Mouse (Mus musculus): ENCODE data around the gene Kif9. TPM values are rescaled to one million over a fixed set of nuclear protein-coding genes. Genes with fewer than 3 reads are reported as not detected.

Kif9 gene
- polyA plus RNA-seq, 1 experiment from 2014 or later = 1.1 TPM

DNA sequence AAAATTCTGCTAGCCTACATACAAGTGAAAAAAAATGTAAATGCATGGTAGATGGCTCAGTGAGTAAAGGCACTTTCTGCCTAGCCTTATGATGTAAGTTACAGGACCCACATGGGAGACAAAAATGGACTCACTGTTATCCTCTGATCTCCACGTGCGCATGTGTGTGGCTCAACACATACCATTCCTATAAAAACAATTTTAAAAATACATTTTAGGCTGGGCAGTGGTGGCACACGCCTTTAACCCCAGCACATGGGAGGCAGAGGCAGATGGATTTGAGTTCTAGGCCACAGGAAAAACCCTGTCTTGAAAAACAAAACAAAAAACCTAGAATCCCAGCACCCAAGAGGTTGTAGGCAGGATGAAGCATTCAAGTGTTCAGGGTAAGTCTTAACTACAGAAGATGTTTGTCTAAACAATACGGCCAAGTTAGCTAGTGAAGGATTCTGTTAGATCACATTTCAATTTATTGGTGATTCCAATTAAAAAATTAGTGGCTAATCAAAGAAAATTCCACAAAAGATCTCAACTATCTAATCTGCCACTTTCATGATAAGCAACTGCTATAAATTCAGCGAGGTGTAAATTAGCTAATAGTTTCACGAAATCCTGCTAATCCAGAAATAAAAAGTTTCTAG lies 54.5 kb downstream of the Kif9 start:
- Histone ChIP-seq H3K4me1 (peaks cover 22% of the 10 kb centered on the region), H3K27me3 (replicated peaks) (no peaks in the 10 kb centered on the region), H3K9me3 (no peaks in the 10 kb centered on the region), H3K9ac (no peak overlapping the region), H3K36me3 (no peaks in the 10 kb centered on the region), H3K4me3 (replicated peaks) (peak overlapping the region; percentile 98), H3K27ac (peak overlapping the region; percentile 40; the same call in 1 of the 2 replicates), H3K4me2 (peak overlapping the region; percentile 57)
- WGBS = 20% methylated on average over 6 of the region's 6 CpGs
- ATAC-seq (ENCODE audit: insufficient read depth, low FRiP score, low read depth) = no peak

GRCm38 (mm10) chr9:110531914-110532489 lies 55.2 kb downstream of the Kif9 start:
- Histone ChIP-seq H3K9me3 (no peaks in the 10 kb centered on the region), H3K4me1 (peaks cover 22% of the 10 kb centered on the region), H3K4me3 (replicated peaks) (peak overlapping the region; percentile 98), H3K27ac (peak overlapping the region; percentile 99), H3K36me3 (no peaks in the 10 kb centered on the region), H3K4me2 (peak overlapping the region; percentile 57), H3K9ac (peak overlapping the region; percentile 45), H3K27me3 (replicated peaks) (no peaks in the 10 kb centered on the region)
- under 1% methylated on average over 48 of the region's 53 CpGs for WGBS
- peak; percentile 99 for ATAC-seq (ENCODE audit: insufficient read depth, low FRiP score, low read depth)

- peak within 1 kb of the TSS; percentile 99 for H3K27ac ChIP-seq
- H3K4me2 ChIP-seq = peak within 1 kb of the TSS; percentile 57
- ATAC-seq (ENCODE audit: insufficient read depth, low FRiP score, low read depth) = peak; percentile 47
- H3K9ac ChIP-seq = peak within 1 kb of the TSS; percentile 96
- H3K4me1 ChIP-seq = peaks cover 22% of the 10 kb centered on the region
- WGBS = under 1% methylated on average over 96 of the region's 109 CpGs
- H3K9me3 ChIP-seq = no peaks in the 10 kb centered on the region
- H3K36me3 ChIP-seq = no peaks in the 10 kb centered on the region
- H3K4me3 ChIP-seq (replicated peaks) = peak within 1 kb of the TSS; percentile 98
- H3K27me3 ChIP-seq (replicated peaks) = no peaks in the 10 kb centered on the region
These were observed 56.0 kb downstream of the Kif9 start, which contains the start of gene Setd2 for GRCm38 (mm10) chr9:110532538-110533291. Gene Setd2 (plus strand): TSS chr9:110532597.

DNA sequence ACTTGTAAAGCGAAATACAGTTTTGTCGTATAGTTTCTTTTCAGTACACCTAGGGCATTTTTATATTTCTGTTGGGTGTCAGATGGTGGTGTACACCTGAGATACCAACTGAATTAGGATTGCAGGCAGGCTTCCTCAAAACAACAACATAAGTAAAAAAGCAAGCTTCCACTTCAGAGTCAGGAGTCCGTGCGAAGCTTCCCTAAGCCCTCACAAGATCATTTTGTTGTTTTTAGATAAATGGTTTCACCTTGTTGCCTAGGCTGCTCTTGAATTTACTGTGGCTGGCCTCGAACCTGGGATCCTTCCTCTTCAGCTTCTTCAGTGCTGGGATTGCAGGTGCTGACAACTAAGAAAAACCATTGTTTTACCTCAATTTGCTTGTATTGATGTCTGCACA lies 56.9 kb downstream of the Kif9 start:
- H3K4me2 ChIP-seq = peak overlapping the region; percentile 52
- WGBS = 22% methylated on average over 5 of the region's 5 CpGs
- no peak for ATAC-seq (ENCODE audit: insufficient read depth, low FRiP score, low read depth)
- H3K4me1 ChIP-seq = peaks cover 22% of the 10 kb centered on the region
- no peak overlapping the region for H3K27ac ChIP-seq
- H3K27me3 ChIP-seq (replicated peaks) = no peaks in the 10 kb centered on the region
- H3K9ac ChIP-seq = peak overlapping the region; percentile 96
- H3K4me3 ChIP-seq (replicated peaks) = peak overlapping the region; percentile 98
- H3K9me3 ChIP-seq = no peaks in the 10 kb centered on the region
- H3K36me3 ChIP-seq = no peaks in the 10 kb centered on the region

GRCm38 (mm10) chr9:110535114-110535513 lies 58.4 kb downstream of the Kif9 start:
- Histone ChIP-seq H3K36me3 (no peaks in the 10 kb centered on the region), H3K27me3 (replicated peaks) (no peaks in the 10 kb centered on the region), H3K27ac (no peak overlapping the region), H3K9ac (no peak overlapping the region), H3K9me3 (no peaks in the 10 kb centered on the region), H3K4me2 (peak overlapping the region; percentile 21; the same call in 1 of the 2 replicates), H3K4me3 (replicated peaks) (no peak overlapping the region), H3K4me1 (peaks cover 22% of the 10 kb centered on the region)
- ATAC-seq (ENCODE audit: insufficient read depth, low FRiP score, low read depth) = no peak
- 76% methylated on average over 2 of the region's 2 CpGs for whole genome bisulfite sequencing

DNA sequence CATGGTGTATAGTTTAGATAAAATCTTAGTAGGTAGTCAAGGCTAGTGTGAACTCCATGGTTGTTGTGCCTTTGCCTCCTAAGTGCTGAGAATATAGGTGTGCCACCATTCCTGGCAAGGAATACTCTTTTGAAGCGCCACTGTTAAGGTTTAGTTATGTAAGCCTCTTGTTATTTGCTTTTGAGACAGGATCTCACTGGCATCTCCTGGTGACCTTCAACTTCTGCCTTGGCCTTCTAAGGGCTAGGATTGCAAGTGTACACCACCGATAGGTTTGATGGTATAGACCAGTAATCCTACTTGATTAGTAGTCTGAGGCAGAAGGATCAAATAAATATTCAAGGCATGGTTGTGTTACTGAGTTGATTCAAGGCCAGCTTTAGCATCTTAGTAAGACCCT lies 59.9 kb downstream of the Kif9 start:
- Histone ChIP-seq H3K4me3 (replicated peaks) (no peak overlapping the region), H3K9me3 (no peaks in the 10 kb centered on the region), H3K36me3 (no peaks in the 10 kb centered on the region), H3K9ac (no peak overlapping the region), H3K4me2 (no peak overlapping the region), H3K27me3 (replicated peaks) (no peaks in the 10 kb centered on the region), H3K4me1 (peaks cover 22% of the 10 kb centered on the region), H3K27ac (no peak overlapping the region)
- 89% methylated on average over 2 of the region's 2 CpGs for WGBS
- no peak for ATAC-seq (ENCODE audit: insufficient read depth, low FRiP score, low read depth)

GRCm38 (mm10) chr9:110538511-110538910 lies 61.8 kb downstream of the Kif9 start:
- Histone ChIP-seq H3K9ac (no peak overlapping the region), H3K27me3 (replicated peaks) (no peaks in the 10 kb centered on the region), H3K27ac (no peak overlapping the region), H3K4me2 (no peak overlapping the region), H3K9me3 (no peaks in the 10 kb centered on the region), H3K36me3 (no peaks in the 10 kb centered on the region), H3K4me1 (peaks cover 22% of the 10 kb centered on the region), H3K4me3 (replicated peaks) (no peak overlapping the region)
- no peak for ATAC-seq (ENCODE audit: insufficient read depth, low FRiP score, low read depth)

DNA sequence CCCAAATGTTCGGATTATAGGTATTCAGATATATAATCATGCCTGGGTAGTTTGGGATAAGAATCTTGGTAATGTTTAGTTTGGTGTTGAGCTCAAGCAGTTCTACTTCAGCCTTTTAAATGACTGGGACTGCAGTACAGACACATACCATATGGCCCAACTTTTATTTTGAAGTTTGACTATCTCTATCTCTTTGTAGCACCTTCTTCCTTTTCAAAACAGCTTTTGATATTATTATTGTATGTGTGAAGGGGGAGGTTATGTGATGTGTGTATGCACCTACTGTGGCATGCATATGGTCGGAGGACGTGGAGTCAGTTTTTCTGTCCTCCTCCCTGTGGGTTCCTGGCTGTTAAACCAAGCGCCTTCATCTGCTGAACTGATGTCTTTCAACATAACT lies 65.2 kb downstream of the Kif9 start:
- WGBS = 80% methylated on average over 4 of the region's 4 CpGs
- H3K4me3 ChIP-seq (replicated peaks) = no peak overlapping the region

DNA sequence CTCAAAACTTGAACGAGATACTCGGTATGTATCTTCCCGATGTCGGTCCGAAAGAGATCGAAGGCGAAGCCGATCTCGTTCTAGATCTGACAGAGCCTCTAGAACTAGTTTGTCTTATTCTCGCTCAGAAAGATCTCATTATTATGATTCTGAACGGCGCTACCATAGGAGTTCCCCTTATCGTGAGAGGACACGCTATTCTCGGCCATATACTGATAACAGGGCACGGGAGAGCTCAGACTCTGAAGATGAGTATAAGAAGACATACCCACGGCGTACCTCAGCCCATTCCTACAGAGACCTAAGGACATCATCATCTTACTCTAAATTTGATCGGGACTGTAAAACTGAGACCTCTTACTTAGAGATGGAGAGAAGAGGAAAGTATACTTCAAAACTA lies 71.5 kb downstream of the Kif9 start:
- no peak for ATAC-seq (ENCODE audit: insufficient read depth, low FRiP score, low read depth)
- peaks cover 54% of the 10 kb centered on the region for H3K36me3 ChIP-seq
- no peak overlapping the region for H3K4me2 ChIP-seq

More for the DNA sequence above, 65.2 kb downstream of the Kif9 start:
- Histone ChIP-seq H3K27me3 (replicated peaks) (no peaks in the 10 kb centered on the region), H3K9ac (no peak overlapping the region), H3K4me1 (no peaks in the 10 kb centered on the region), H3K27ac (no peak overlapping the region), H3K9me3 (no peaks in the 10 kb centered on the region), H3K36me3 (no peaks in the 10 kb centered on the region), H3K4me2 (no peak overlapping the region)
- ATAC-seq (ENCODE audit: insufficient read depth, low FRiP score, low read depth) = no peak

DNA sequence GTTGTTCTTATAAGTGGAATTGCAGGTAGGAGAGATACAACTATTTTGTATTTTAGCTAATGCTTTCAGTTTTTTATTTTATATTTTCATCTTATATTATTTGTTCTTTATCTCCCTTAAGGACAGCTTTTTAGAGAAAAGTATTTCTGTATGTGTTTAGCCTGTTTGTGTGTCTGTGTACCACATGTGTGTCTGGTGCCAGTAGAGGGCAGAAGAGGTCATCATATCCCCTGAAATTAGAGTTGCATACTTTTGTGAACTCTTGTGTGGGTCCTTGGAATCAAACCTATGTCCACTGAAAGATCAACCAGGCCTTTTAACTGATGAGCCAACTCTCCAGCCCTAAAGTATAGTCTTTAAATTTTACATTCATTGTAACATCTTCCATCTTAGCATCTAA lies 91.6 kb downstream of the Kif9 start:
- Histone ChIP-seq H3K4me2 (no peak overlapping the region), H3K27me3 (replicated peaks) (no peaks in the 10 kb centered on the region), H3K9ac (no peak overlapping the region), H3K4me1 (no peaks in the 10 kb centered on the region), H3K4me3 (replicated peaks) (no peak overlapping the region), H3K36me3 (peaks cover 35% of the 10 kb centered on the region), H3K27ac (no peak overlapping the region), H3K9me3 (no peaks in the 10 kb centered on the region)
- no peak for ATAC-seq (ENCODE audit: insufficient read depth, low FRiP score, low read depth)

More for the DNA sequence above, 71.5 kb downstream of the Kif9 start:
- Histone ChIP-seq H3K4me3 (replicated peaks) (no peak overlapping the region), H3K27me3 (replicated peaks) (no peaks in the 10 kb centered on the region), H3K9ac (no peak overlapping the region), H3K9me3 (no peaks in the 10 kb centered on the region), H3K4me1 (no peaks in the 10 kb centered on the region), H3K27ac (no peak overlapping the region)
- WGBS = 96% methylated on average over 19 of the region's 19 CpGs
